Mouse (Mus musculus): ENCODE results near the gene Ptprd.
"Not testable (repeated sequence)": the region's sequence is repeated elsewhere in the genome, so short reads cannot be mapped to it uniquely, and the experiment has no call there.

Ptprd gene

GRCm38 (mm10) chr4:76448678-76449465 lies 1762.9 kb downstream of the Ptprd start:
- no peak for DNase-seq (ENCODE audit: low spot score)

- DNase-seq (ENCODE audit: low spot score): no peak
Observed at GRCm38 (mm10) chr4:76447396-76447795, 1764.4 kb downstream of the Ptprd start.

GRCm38 (mm10) chr4:76444778-76445177 lies 1767.0 kb downstream of the Ptprd start:
- no peak for DNase-seq (ENCODE audit: low spot score)

- DNase-seq (ENCODE audit: low spot score): no peak
Observed at GRCm38 (mm10) chr4:76443553-76443952, 1768.2 kb downstream of the Ptprd start.

GRCm38 (mm10) chr4:76440791-76441364 lies 1770.9 kb downstream of the Ptprd start:
- no peak for DNase-seq (ENCODE audit: low spot score)

GRCm38 (mm10) chr4:76438496-76439079 lies 1773.2 kb downstream of the Ptprd start:
- no peak for DNase-seq (ENCODE audit: low spot score)

- DNase-seq (ENCODE audit: low spot score): no peak
Observed at GRCm38 (mm10) chr4:76438068-76438467, 1773.7 kb downstream of the Ptprd start.

- no peak for DNase-seq (ENCODE audit: low spot score)
Observed at GRCm38 (mm10) chr4:76435920-76436319, 1775.8 kb downstream of the Ptprd start.

GRCm38 (mm10) chr4:76429769-76430168 lies 1782.0 kb downstream of the Ptprd start:
- no peak for DNase-seq (ENCODE audit: low spot score)

GRCm38 (mm10) chr4:76427036-76427435 lies 1784.7 kb downstream of the Ptprd start:
- DNase-seq (ENCODE audit: low spot score): not testable (repeated sequence)

GRCm38 (mm10) chr4:76425230-76425575 lies 1786.6 kb downstream of the Ptprd start:
- DNase-seq (ENCODE audit: low spot score): no peak

- DNase-seq (ENCODE audit: low spot score): no peak
Observed at GRCm38 (mm10) chr4:76424324-76425229, 1787.2 kb downstream of the Ptprd start.

- no peak for DNase-seq (ENCODE audit: low spot score)
Observed at GRCm38 (mm10) chr4:76422113-76422512, 1789.6 kb downstream of the Ptprd start.

GRCm38 (mm10) chr4:76419641-76420040 lies 1792.1 kb downstream of the Ptprd start:
- no peak for DNase-seq (ENCODE audit: low spot score)

GRCm38 (mm10) chr4:76417676-76418075 lies 1794.1 kb downstream of the Ptprd start:
- no peak for DNase-seq (ENCODE audit: low spot score)

- DNase-seq (ENCODE audit: low spot score): no peak
Observed at GRCm38 (mm10) chr4:76415624-76416023, 1796.1 kb downstream of the Ptprd start.

GRCm38 (mm10) chr4:76414591-76414990 lies 1797.2 kb downstream of the Ptprd start:
- DNase-seq (ENCODE audit: low spot score): no peak

- no peak for DNase-seq (ENCODE audit: low spot score)
Observed at GRCm38 (mm10) chr4:76410053-76410452, 1801.7 kb downstream of the Ptprd start.

- DNase-seq (ENCODE audit: low spot score): no peak
Observed at GRCm38 (mm10) chr4:76409159-76409558, 1802.6 kb downstream of the Ptprd start.

- no peak for DNase-seq (ENCODE audit: low spot score)
Observed at GRCm38 (mm10) chr4:76405862-76406454, 1805.8 kb downstream of the Ptprd start.

- DNase-seq (ENCODE audit: low spot score): no peak
Observed at GRCm38 (mm10) chr4:76403219-76403618, 1808.5 kb downstream of the Ptprd start.

- no peak for DNase-seq (ENCODE audit: low spot score)
Observed at GRCm38 (mm10) chr4:76387887-76388286, 1823.9 kb downstream of the Ptprd start.
